42 mouse cellular contexts compared by ENCODE assay signal in genomic region chr17:5412301-5412700, GRCm38 (mm10). TPM values are rescaled to one million over a fixed set of nuclear protein-coding genes. Genes with fewer than 3 reads are reported as not detected.
"Had no signal": no experiment of that assay in that cellular context is flagged by ENCODE, and none has a peak within 500 bp of the region (broad histone marks: within the 10 kb centered on the region; RNA-seq: fewer than 3 reads in every experiment).

No protein-coding gene starts in this region.

- H3K4me3 ChIP-seq: heart, embryonic 10.5 days; heart, embryonic 12.5 days; heart, embryonic 13.5 days; heart, embryonic 15.5 days; hindbrain, embryonic 10.5 days; hindbrain, embryonic 12.5 days; hindbrain, embryonic 13.5 days; hindbrain, embryonic 15.5 days; intestine, embryonic 15.5 days; kidney, embryonic 15.5 days; layer of hippocampus, adult 2 months had no signal

- H3K27me3 ChIP-seq: heart, embryonic 12.5 days; heart, embryonic 15.5 days; hindbrain, embryonic 12.5 days; hindbrain, embryonic 13.5 days; hindbrain, embryonic 15.5 days; intestine, embryonic 15.5 days; kidney, embryonic 15.5 days had no signal

- H3K4me1 ChIP-seq: heart, embryonic 12.5 days; hindbrain, embryonic 10.5 days; hindbrain, embryonic 12.5 days; intestine, embryonic 15.5 days; kidney, embryonic 15.5 days had no signal

- H3K9me3 ChIP-seq: heart, embryonic 10.5 days; heart, embryonic 12.5 days; heart, embryonic 13.5 days; heart, embryonic 15.5 days; hindbrain, embryonic 10.5 days; hindbrain, embryonic 12.5 days; hindbrain, embryonic 13.5 days; hindbrain, embryonic 15.5 days; intestine, embryonic 15.5 days; kidney, embryonic 15.5 days had no signal

- H3K9ac ChIP-seq: heart, embryonic 12.5 days; heart, embryonic 13.5 days; heart, embryonic 15.5 days; hindbrain, embryonic 12.5 days; hindbrain, embryonic 13.5 days; hindbrain, embryonic 14.5 days; hindbrain, embryonic 15.5 days; intestine, embryonic 15.5 days; kidney, embryonic 15.5 days had no signal

- H3K36me3 ChIP-seq: intestine, embryonic 15.5 days had no signal

- DNase-seq: heart, postnatal 10 days; heart, postnatal 14 days; heart, postnatal 36 days; heart, postnatal 4 days; kidney, adult 11 months; kidney, adult 18-20 months; kidney, adult 2 months; kidney, adult 8-10 months; kidney, adult 9 months; kidney, postnatal 10 days; kidney, postnatal 14 days; kidney, postnatal 25 days; kidney, postnatal 36 days; kidney, postnatal 4 days; layer of hippocampus, adult 9-11 months; layer of hippocampus, postnatal 36 days had no signal

- ATAC-seq: hindbrain, embryonic 16.5 days; hindbrain, postnatal 0 days; inflammation-experienced regulatory T-cells, adult 6 months; intestine, embryonic 15.5 days; intestine, embryonic 16.5 days; intestine, postnatal 0 days had no signal

- H3K27ac ChIP-seq: heart, embryonic 10.5 days; heart, embryonic 13.5 days; heart, embryonic 15.5 days; hindbrain, embryonic 10.5 days; hindbrain, embryonic 12.5 days; hindbrain, embryonic 13.5 days; hindbrain, embryonic 14.5 days; hindbrain, embryonic 15.5 days; hindbrain, postnatal 0 days; intestine, embryonic 15.5 days; kidney, embryonic 15.5 days; kidney, postnatal 0 days; layer of hippocampus, adult 2 months had no signal

- H3K4me2 ChIP-seq: heart, embryonic 11.5 days; heart, embryonic 12.5 days; heart, embryonic 13.5 days; heart, embryonic 15.5 days; hindbrain, embryonic 12.5 days; hindbrain, embryonic 13.5 days; hindbrain, embryonic 14.5 days; hindbrain, embryonic 15.5 days; intestine, embryonic 15.5 days; kidney, embryonic 15.5 days had no signal

RNA-seq across cellular contexts. Expression of gene Ldhal6b, which starts 6.3 kb away (rescaled TPM):
- total RNA-seq: hematopoietic stem cell, adult 5-6 weeks had no signal
- polyA plus RNA-seq: heart, embryonic 10.5 days; heart, embryonic 11.5 days; heart, embryonic 12.5 days; heart, embryonic 13.5 days; heart, embryonic 14.5 days; heart, embryonic 15.5 days; heart, embryonic 16.5 days; heart, postnatal 0 days; hindbrain, embryonic 11.5 days; hindbrain, embryonic 12.5 days; hindbrain, embryonic 15.5 days; hindbrain, embryonic 16.5 days; hindbrain, postnatal 0 days; inflammation-experienced regulatory T-cells, adult 6 months; intestine, embryonic 15.5 days; intestine, embryonic 16.5 days; intestine, postnatal 0 days; kidney, embryonic 15.5 days; kidney, embryonic 16.5 days; kidney, postnatal 0 days; large intestine, adult 2 months had no signal
